12 mouse cellular contexts compared by ENCODE assay signal in genomic region chr10:99299303-99299702, GRCm38 (mm10). TPM values are rescaled to one million over a fixed set of nuclear protein-coding genes. Genes with fewer than 3 reads are reported as not detected.
DNase-seq lines count a peak whose midpoint lies in the region; ATAC-seq lines count a peak whose summit lies in the region.
"Had no signal": no experiment of that assay in that cellular context is flagged by ENCODE, and none has a peak within 500 bp of the region (broad histone marks: within the 10 kb centered on the region; RNA-seq: fewer than 3 reads in every experiment).

No protein-coding gene starts in this region.

- H3K9me3 ChIP-seq in kidney, embryonic 15.5 days (replicated peaks) = no peaks in the 10 kb centered on the region
- H3K9me3 ChIP-seq in embryonic facial prominence, embryonic 10.5 days = no peaks in the 10 kb centered on the region
- no peaks in the 10 kb centered on the region for H3K9me3 ChIP-seq in hindbrain, embryonic 11.5 days (ENCODE audit: control insufficient read depth, low read length)
- H3K9me3 ChIP-seq in midbrain, embryonic 11.5 days (ENCODE audit: control insufficient read depth, low read length) = no peaks in the 10 kb centered on the region
- H3K9me3 ChIP-seq in intestine, embryonic 15.5 days = no peaks in the 10 kb centered on the region

- H3K27ac ChIP-seq in kidney, embryonic 15.5 days = no peak overlapping the region
- peak overlapping the region; percentile 59; the same call in 1 of the 2 replicates for H3K27ac ChIP-seq in embryonic facial prominence, embryonic 10.5 days (replicated peaks)
- no peak overlapping the region for H3K27ac ChIP-seq in hindbrain, embryonic 11.5 days (ENCODE audit: low read depth, low read length)
- no peak overlapping the region for H3K27ac ChIP-seq in midbrain, embryonic 11.5 days (ENCODE audit: low read depth, low read length)
- H3K27ac ChIP-seq in intestine, embryonic 15.5 days = no peak overlapping the region

- no peak for DNase-seq in kidney, postnatal 4 days
- peak; percentile 44 for DNase-seq in embryonic facial prominence, embryonic 10.5 days (ENCODE audit: low spot score)
- DNase-seq in hindbrain, embryonic 11.5 days (ENCODE audit: low spot score) = peak; percentile 15
- peak; percentile 85 for DNase-seq in midbrain, embryonic 11.5 days (ENCODE audit: low spot score, missing footprints)
- DNase-seq in right cerebral cortex, postnatal 36 days (ENCODE audit: low spot score in 2 of 2) = no peak
- DNase-seq in urinary bladder, postnatal 25 days (ENCODE audit: low spot score) = no peak
- DNase-seq: gastrocnemius, postnatal 14 days; spleen, adult 18-20 months; thymus, postnatal 14 days had no signal

- no peak for ATAC-seq in kidney, embryonic 15.5 days (replicated peaks; ENCODE audit: low FRiP score)
- ATAC-seq in hindbrain, embryonic 11.5 days (ENCODE audit: low FRiP score) = no peak
- peak; percentile 16 for ATAC-seq in midbrain, embryonic 11.5 days (ENCODE audit: low FRiP score)
- no peak for ATAC-seq in intestine, embryonic 15.5 days
- ATAC-seq: activated CD4-positive, CD25-positive, alpha-beta regulatory T cell, adult 4 months had no signal

- H3K4me3 ChIP-seq in kidney, embryonic 15.5 days (replicated peaks) = no peak overlapping the region
- peak overlapping the region; percentile 28; the same call in 1 of the 2 replicates for H3K4me3 ChIP-seq in embryonic facial prominence, embryonic 10.5 days
- H3K4me3 ChIP-seq in hindbrain, embryonic 11.5 days (ENCODE audit: low read depth, low read length) = no peak overlapping the region
- H3K4me3 ChIP-seq in midbrain, embryonic 11.5 days (ENCODE audit: low read depth, low read length) = no peak overlapping the region
- no peak overlapping the region for H3K4me3 ChIP-seq in intestine, embryonic 15.5 days (replicated peaks)

- 0 out of 2 replicates have a peak overlapping the region, but pooled peaks have one; percentile 21 for H3K4me2 ChIP-seq in kidney, embryonic 15.5 days
- no peak overlapping the region for H3K4me2 ChIP-seq in hindbrain, embryonic 11.5 days (replicated peaks; ENCODE audit: low read depth, low read length)
- peak overlapping the region; percentile 5; the same call in 1 of the 2 replicates for H3K4me2 ChIP-seq in midbrain, embryonic 11.5 days
- no peak overlapping the region for H3K4me2 ChIP-seq in intestine, embryonic 15.5 days (replicated peaks)

- H3K27me3 ChIP-seq in kidney, embryonic 15.5 days = no peaks in the 10 kb centered on the region
- peaks cover 4% of the 10 kb centered on the region; the same call in 1 of the 2 replicates for H3K27me3 ChIP-seq in embryonic facial prominence, embryonic 10.5 days (replicated peaks; ENCODE audit: low read depth, poor library complexity, severe bottlenecking)
- H3K27me3 ChIP-seq in hindbrain, embryonic 11.5 days (ENCODE audit: control insufficient read depth, insufficient read depth, low read length) = no peaks in the 10 kb centered on the region
- no peaks in the 10 kb centered on the region for H3K27me3 ChIP-seq in midbrain, embryonic 11.5 days (ENCODE audit: control insufficient read depth, insufficient read depth, low read length)
- H3K27me3 ChIP-seq in intestine, embryonic 15.5 days (replicated peaks) = no peaks in the 10 kb centered on the region

- no peak overlapping the region for H3K9ac ChIP-seq in kidney, embryonic 15.5 days
- H3K9ac ChIP-seq in hindbrain, embryonic 11.5 days (ENCODE audit: low read depth, low read length) = no peak overlapping the region
- 0 out of 2 replicates have a peak overlapping the region, but pooled peaks have one; percentile 2 for H3K9ac ChIP-seq in midbrain, embryonic 11.5 days (ENCODE audit: low read length)
- no peak overlapping the region for H3K9ac ChIP-seq in intestine, embryonic 15.5 days

- H3K4me1 ChIP-seq in kidney, embryonic 15.5 days = peaks cover 14% of the 10 kb centered on the region
- H3K4me1 ChIP-seq in embryonic facial prominence, embryonic 10.5 days = peaks cover 24% of the 10 kb centered on the region
- no peaks in the 10 kb centered on the region for H3K4me1 ChIP-seq in hindbrain, embryonic 11.5 days (replicated peaks; ENCODE audit: control insufficient read depth, insufficient read depth, low read length)
- H3K4me1 ChIP-seq in midbrain, embryonic 11.5 days (ENCODE audit: control insufficient read depth, insufficient read depth, low read length) = peaks cover 8% of the 10 kb centered on the region
- H3K4me1 ChIP-seq in intestine, embryonic 15.5 days (replicated peaks) = peaks cover 11% of the 10 kb centered on the region; the same call in 1 of the 2 replicates

- H3K36me3 ChIP-seq in kidney, embryonic 15.5 days = no peaks in the 10 kb centered on the region
- no peaks in the 10 kb centered on the region for H3K36me3 ChIP-seq in embryonic facial prominence, embryonic 10.5 days (replicated peaks)
- no peaks in the 10 kb centered on the region for H3K36me3 ChIP-seq in hindbrain, embryonic 11.5 days (ENCODE audit: control insufficient read depth, insufficient read depth, low read length)
- H3K36me3 ChIP-seq in midbrain, embryonic 11.5 days (ENCODE audit: control insufficient read depth, insufficient read depth, low read length) = no peaks in the 10 kb centered on the region
- no peaks in the 10 kb centered on the region for H3K36me3 ChIP-seq in intestine, embryonic 15.5 days

- WGBS in kidney, embryonic 15.5 days = 24% methylated on average over 9 of the region's 9 CpGs
- WGBS in embryonic facial prominence, embryonic 10.5 days = 10% methylated on average over 9 of the region's 9 CpGs
- WGBS in hindbrain, embryonic 11.5 days = 22% methylated on average over 9 of the region's 9 CpGs
- 12% methylated on average over 9 of the region's 9 CpGs for WGBS in midbrain, embryonic 11.5 days
- WGBS in intestine, embryonic 15.5 days = 50% methylated on average over 9 of the region's 9 CpGs

RNA-seq across cellular contexts. Expression of gene Dusp6, which starts 36.3 kb away (rescaled TPM):
- polyA plus RNA-seq in kidney, embryonic 15.5 days (2015; fragmentation: Nextera tagmentation; extraction: Ambion mirVana) = 85.7 and 88.7 TPM in 2 replicates
- polyA plus RNA-seq in embryonic facial prominence, embryonic 10.5 days (2016; fragmentation: Nextera tagmentation; extraction: Ambion mirVana) = 122 and 131 TPM in 2 replicates
- 41.3 and 48.3 TPM in 2 replicates for polyA plus RNA-seq in hindbrain, embryonic 11.5 days (2014; fragmentation: Nextera tagmentation; extraction: Ambion mirVana)
- polyA plus RNA-seq in midbrain, embryonic 11.5 days (2014; fragmentation: Nextera tagmentation; extraction: Ambion mirVana) = 36.8 and 41.9 TPM in 2 replicates
- 33.5 and 38.1 TPM in 2 replicates for polyA plus RNA-seq in intestine, embryonic 15.5 days (2015; fragmentation: Nextera tagmentation; extraction: Ambion mirVana)

Comparison
In these comparisons a context has a peak if more than half of its experiments do, and no peak if none do; other contexts are left out.
1. H3K4me2 ChIP-seq: peak in kidney, embryonic 15.5 days (single experiment) and midbrain, embryonic 11.5 days (single experiment); none in hindbrain, embryonic 11.5 days (single experiment) and intestine, embryonic 15.5 days (single experiment).
2. DNase-seq: peak in embryonic facial prominence, embryonic 10.5 days (single experiment), hindbrain, embryonic 11.5 days (single experiment) and midbrain, embryonic 11.5 days (single experiment); none in kidney, postnatal 4 days (0 of 2), right cerebral cortex, postnatal 36 days (0 of 2) and urinary bladder, postnatal 25 days (single experiment).